Mouse (Mus musculus) spleen, adult 2 months (tissue): ENCODE results near the gene Tenm3.

ENCODE experiments used
- CTCF ChIP-seq: fragments of 200-500 bp; IDR thresholded peaks from 2 replicates; pipeline ENCODE4 v1.5.1; 2011; ENCODE audit warnings: mild to moderate bottlenecking, inconsistent platforms; ENCODE audit not compliant: insufficient read depth, insufficient read length, insufficient replicate concordance; ENCODE audit errors: extremely low read depth
- POLR2A ChIP-seq: fragments of 200-500 bp; IDR thresholded peaks from 2 replicates; pipeline ENCODE4 v1.6.1; 2011; ENCODE audit warnings: low read depth, low read length, inconsistent platforms

GRCm38 (mm10) chr8:48293797-48294196 is 550.0 kb downstream of the Tenm3 start:
- TF ChIP-seq CTCF (no peak), POLR2A (no peak)
